Mouse (Mus musculus) embryonic fibroblast, embryonic 13.5 days (primary cell): Measurements from ENCODE around the gene Comtd1. TPM values are rescaled to one million over a fixed set of nuclear protein-coding genes. Genes with fewer than 3 reads are reported as not detected.

Experiments used
- H3K27ac ChIP-seq: 2 replicates; pipeline ENCODE4 v1.5.1; 2012; ENCODE audit warnings: low read length, control low read depth, inconsistent platforms; ENCODE audit not compliant: insufficient read depth
- H3K4me1 ChIP-seq: 2 replicates; pipeline ENCODE4 v1.6.1; 2011; ENCODE audit warnings: low read length; ENCODE audit not compliant: control insufficient read depth, insufficient read depth
- H3K4me3 ChIP-seq: 2 replicates; pipeline ENCODE4 v1.5.1; 2011; ENCODE audit warnings: mild to moderate bottlenecking, control low read depth, low read length; ENCODE audit not compliant: insufficient read depth
- CTCF ChIP-seq: IDR thresholded peaks from 2 replicates; pipeline ENCODE4 v1.5.1; 2011; ENCODE audit warnings: mild to moderate bottlenecking, control low read depth, low read length, moderate library complexity, borderline replicate concordance; ENCODE audit not compliant: insufficient read depth
- POLR2A ChIP-seq: IDR thresholded peaks from 2 replicates; pipeline ENCODE4 v1.6.1; 2011; ENCODE audit warnings: low read depth, mild to moderate bottlenecking, control low read depth, low read length, moderate library complexity
- polyA plus RNA-seq: library from polyadenylated mRNA; stranded (reverse); fragments of >200 nt; gene quantifications from 2 replicates; pipeline ENCODE4 v1.2.4, GENCODE M21; 2011; ENCODE audit warnings: low read depth; ENCODE audit not compliant: missing spikeins, insufficient read length

Gene Comtd1
- polyA plus RNA-seq, 1 experiment, result 7.3 TPM

DNA sequence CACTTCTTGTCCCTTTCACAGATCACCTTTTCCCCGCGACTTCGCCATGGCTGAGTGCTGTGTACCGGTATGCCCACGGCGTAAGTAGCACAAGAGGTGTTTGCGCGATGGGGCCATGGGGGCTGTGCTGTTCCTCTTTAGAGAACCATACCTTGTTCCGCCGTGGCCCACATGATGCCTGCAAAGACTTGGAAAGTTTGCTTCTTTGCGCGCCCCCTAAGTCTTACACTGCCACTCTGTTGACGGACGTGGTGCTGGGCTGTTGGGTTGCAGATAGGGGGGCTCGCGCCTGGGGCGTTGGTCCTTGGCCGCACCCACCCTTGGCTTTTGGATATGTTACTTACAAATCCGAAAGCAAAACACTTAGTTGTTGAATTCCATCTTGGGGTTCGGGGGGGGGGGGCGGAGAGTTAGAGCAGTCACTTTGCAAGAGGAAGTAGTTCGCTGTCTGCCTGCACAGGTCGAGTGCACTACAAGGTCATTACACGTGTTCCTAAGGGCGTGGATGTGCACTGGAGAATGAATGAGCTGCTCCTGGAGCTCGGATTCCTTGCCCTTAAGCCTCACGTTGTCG, 16.9 kb downstream of the Comtd1 start:
- Histone ChIP-seq H3K27ac (peak overlapping the region; percentile 90), H3K4me1 (peaks cover 4% of the 10 kb centered on the region; the same call in 1 of the 2 replicates), H3K4me3 (peak overlapping the region; percentile 92)
- TF ChIP-seq CTCF, result no peak
- no peak for TF ChIP-seq POLR2A

DNA sequence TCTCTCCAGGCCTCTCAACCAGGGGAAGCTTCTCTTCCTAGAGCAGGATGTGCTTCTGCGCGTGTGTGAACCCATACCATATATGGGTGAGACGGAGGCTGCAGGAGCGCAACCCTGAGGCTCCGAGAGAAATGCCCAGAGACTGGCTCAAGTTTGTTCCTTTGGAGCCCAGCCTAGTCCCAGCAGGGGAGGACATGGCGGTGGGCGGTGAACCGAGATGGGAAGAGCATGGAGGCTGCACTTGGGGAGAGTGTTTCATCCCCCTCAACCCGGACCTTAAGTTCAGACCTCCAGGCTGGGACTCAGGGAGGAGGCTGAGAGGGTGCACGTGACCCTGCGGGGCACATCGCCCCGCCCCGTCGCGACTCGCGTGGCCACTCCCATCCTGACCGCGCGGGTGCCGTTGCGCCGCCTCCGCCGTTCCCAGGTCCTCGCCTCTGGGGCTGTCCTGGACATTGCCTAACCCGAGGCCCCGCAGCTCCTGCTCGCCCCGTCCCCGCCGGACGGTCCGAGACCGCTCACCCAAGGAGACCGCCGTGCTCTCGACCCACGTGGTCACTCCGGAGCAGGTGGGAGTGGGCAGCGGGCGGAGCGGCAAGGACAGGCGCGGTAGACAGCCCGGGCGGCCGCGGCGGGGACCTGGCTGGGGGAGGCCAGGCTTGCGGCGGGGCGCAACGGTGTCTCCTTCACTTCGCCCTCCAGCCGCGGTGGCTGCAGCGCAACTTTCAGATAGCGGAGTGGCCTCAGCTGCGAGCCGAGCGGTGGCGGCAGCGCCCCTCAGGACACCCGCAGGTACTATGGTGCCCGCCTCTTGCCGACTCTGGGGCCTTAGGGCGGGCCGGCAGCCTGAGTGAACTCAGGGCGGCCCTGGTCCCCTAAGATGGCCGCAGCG, 17.7 kb downstream of the Comtd1 start:
- H3K4me3 ChIP-seq, result peak overlapping the region; percentile 92
- TF ChIP-seq CTCF, result no peak
- TF ChIP-seq POLR2A, result peak; percentile 89

DNA sequence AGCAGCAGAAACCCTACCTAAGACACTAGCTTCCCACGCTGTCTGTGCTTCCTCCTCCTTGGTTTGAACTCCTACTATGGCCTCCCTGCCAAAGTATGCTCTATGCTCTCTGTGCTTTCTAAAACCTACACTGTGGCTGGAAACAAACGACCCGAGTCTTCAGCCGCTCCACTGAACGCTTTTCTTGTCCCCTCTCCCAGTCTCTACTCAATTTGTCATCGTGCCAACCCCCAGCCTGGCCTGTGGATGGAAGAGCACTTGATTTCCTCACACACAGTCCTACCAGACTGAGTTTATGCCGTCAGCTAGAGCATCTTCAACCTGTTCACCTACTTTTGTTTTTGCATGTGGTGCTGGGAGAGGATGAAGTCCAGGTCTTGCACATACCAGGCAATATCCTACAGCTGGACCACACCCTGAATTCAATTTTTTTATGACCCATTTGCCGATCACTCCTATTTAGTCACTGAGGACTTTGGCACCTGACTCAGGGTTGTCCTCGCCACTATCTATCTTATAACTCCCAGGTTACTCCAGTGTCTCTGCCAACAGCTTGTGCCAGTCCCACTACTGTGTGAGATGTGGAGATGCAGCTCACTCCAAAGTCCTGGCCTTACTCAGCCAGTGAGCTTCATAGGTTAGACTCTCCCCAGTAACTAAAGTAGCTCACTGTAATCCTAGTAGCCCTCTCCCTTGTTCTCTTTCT, 22.8 kb downstream of the Comtd1 start:
- TF ChIP-seq CTCF, result no peak
- TF ChIP-seq POLR2A, result no peak
- H3K27ac ChIP-seq, result no peak overlapping the region
- H3K4me3 ChIP-seq, result no peak overlapping the region
- peaks cover 14% of the 10 kb centered on the region for H3K4me1 ChIP-seq

More for the DNA sequence above, 17.7 kb downstream of the Comtd1 start:
- peaks cover 4% of the 10 kb centered on the region; the same call in 1 of the 2 replicates for H3K4me1 ChIP-seq
- peak overlapping the region; percentile 90 for H3K27ac ChIP-seq

DNA sequence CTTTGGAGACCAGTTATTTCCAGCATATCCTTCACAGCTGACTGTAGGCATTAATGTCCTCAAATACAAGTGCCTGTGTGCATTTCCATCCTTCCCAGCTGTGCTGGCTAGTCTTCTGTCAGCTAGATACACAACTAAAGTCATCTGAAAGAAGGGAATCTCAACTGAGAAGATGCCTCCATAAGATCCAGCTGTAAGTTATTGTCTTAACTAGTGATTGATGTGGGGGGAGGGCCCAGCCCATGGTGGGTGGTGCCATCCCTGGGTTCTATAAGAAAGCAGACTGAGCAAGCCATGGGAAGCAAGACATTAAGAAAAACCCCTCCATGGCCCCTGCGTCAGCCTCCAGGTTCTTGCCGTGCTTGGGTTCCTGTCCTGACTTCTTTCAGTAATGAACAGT, 23.8 kb downstream of the Comtd1 start, which contains the start of gene Vdac2:
Vdac2 (plus strand) TSS at position 301 of the 400 bp plus-strand sequence.
- H3K4me3 ChIP-seq, result no peak within 1 kb of the TSS
- H3K27ac ChIP-seq, result 0 out of 2 replicates have a peak within 1 kb of the TSS, but pooled peaks have one; percentile 8
- TF ChIP-seq POLR2A (no peak), CTCF (no peak)
- peaks cover 14% of the 10 kb centered on the region for H3K4me1 ChIP-seq

DNA sequence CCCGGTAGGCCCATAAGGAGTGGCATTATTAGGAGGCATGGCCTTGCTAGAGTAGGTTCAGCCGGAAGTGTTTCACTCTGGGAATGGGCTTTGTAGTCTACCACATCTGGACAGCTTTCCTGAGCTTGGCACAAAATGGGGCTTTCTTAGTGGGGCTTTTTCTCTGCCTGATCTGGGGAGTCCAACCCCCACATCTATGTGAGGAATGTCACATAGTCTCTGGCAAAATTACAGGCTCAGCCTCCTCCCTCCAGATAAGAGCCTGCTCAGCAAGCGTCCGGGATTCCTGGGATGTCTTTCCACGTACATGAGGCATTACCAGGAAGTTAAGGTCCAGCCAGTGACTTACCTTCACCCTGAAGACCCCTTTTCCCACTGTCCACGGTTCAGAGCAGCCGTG, 24.9 kb downstream of the Comtd1 start:
- TF ChIP-seq POLR2A, result no peak
- no peak for TF ChIP-seq CTCF
- peaks cover 10% of the 10 kb centered on the region for H3K4me1 ChIP-seq
- H3K27ac ChIP-seq, result peak overlapping the region; percentile 51
- no peak overlapping the region for H3K4me3 ChIP-seq

DNA sequence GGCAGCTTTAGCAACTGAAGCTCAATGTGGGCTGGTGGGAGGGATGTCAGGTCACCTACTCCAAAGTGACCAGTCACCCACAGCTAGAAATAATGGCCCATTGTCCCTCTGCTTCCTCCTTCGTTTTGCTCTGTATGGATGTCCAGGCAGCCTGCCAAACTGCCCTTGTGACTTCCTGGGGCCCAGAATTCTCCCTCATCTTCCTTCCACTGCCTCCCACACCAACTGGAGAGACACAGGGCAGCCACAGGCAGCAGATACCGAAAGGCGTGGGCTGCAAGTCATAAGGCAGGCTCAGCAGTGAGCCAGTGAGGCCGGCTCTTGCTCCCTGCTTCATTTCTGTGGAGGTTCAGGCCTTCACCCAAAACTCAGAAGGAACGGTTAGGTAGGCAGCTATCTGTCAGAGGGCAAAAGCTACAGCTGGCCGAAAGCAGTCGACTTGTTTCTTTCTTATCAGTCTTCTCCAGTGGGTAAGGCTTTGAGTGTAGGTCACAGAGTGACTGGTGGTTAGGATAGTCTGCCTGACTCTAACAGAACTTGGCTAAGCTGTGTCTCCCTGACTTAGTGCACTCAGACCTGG, 25.9 kb downstream of the Comtd1 start:
- H3K27ac ChIP-seq, result peak overlapping the region; percentile 88
- no peak overlapping the region for H3K4me3 ChIP-seq
- peaks cover 10% of the 10 kb centered on the region for H3K4me1 ChIP-seq
- TF ChIP-seq CTCF (no peak), POLR2A (peak; percentile 40; the same call in 1 of the 2 replicates)

DNA sequence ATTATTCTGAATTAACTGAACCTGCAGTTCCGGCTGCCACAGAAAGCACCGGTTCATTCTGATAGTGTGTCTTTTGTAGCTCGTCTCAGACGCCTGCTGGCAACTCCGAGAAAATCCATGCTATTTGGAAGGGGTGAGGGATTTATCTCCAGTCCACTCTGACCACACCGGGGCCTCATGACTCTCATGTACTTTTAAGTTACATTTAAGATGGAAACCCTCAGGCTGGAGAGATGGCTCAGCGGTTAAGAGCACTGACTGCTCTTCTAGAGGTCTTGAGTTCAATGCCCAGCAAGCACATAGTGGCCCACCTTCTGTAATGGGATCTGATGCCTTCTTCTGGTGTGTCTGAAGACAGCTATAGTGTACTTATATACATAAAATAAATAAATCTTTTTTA, 26.5 kb downstream of the Comtd1 start:
- peaks cover 10% of the 10 kb centered on the region for H3K4me1 ChIP-seq
- H3K4me3 ChIP-seq, result no peak overlapping the region
- no peak for TF ChIP-seq CTCF
- no peak for TF ChIP-seq POLR2A
- H3K27ac ChIP-seq, result peak overlapping the region; percentile 88; the same call in 1 of the 2 replicates

DNA sequence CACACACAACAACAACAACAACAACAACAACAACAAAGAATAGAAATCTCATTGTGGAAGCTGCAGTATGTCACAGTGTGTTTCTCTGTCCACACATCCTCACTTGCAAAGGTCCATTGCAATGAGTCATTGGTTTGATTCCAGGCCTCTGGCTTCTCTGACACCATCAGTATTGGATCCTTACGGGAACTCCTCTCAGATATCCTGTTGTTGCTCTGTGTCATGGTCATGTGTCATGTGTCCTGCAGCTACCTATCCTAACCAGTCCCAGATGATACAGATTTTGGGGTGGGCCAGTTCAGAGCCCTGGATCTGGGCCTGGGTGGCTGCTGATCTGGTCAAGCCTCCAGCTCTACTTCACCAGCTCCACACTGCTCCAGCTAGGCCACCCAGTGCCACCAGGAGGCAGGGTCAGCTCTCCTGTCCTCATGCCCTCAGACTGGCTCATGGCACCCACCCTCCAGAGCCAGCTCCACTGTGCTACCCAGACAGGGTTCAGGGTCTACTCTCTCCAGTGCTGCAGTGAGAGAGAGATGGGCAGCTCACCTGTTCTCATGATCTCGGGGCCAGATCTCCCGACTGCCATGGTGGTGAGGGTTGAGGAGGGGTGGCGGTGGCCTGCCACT, 27.8 kb downstream of the Comtd1 start:
- Histone ChIP-seq H3K4me3 (no peak overlapping the region), H3K4me1 (peaks cover 10% of the 10 kb centered on the region), H3K27ac (peak overlapping the region; percentile 41)
- no peak for TF ChIP-seq POLR2A
- TF ChIP-seq CTCF, result peak; percentile 59; the same call in 1 of the 2 replicates

DNA sequence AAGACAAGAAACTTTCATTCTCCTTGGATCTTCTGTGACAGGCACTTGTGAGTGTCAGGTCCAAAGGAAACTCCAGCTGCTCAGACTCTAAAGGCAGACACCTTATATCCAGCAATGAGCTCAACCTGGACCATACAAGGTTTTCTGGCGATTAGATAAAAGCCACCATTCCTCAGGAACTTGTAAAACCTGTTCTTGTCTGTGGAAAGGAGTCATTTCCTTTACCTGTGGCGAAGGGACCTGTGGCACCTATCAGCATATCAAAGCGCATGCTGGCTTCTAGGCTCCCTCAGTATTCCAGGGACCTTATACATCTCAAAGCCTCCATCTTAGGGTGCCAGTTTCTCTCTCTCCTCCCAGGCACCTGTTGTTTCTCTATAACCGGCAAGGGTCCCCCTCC, 31.3 kb downstream of the Comtd1 start:
- no peak for TF ChIP-seq POLR2A
- TF ChIP-seq CTCF, result no peak
- peaks cover 8% of the 10 kb centered on the region for H3K4me1 ChIP-seq
- no peak overlapping the region for H3K27ac ChIP-seq
- no peak overlapping the region for H3K4me3 ChIP-seq
